Mouse (Mus musculus) forebrain, embryonic 11.5 days (tissue): ENCODE results near the gene Frat1. TPM values are rescaled to one million over a fixed set of nuclear protein-coding genes. Genes with fewer than 3 reads are reported as not detected.

Experiments
- ATAC-seq: fragments of 200-750 bp; cut with Nextera tagmentation; replicated peaks from 2 replicates; pipeline ENCODE4 v1.8.0; 2017; ENCODE audit warnings: moderate TSS enrichment; ENCODE audit not compliant: low FRiP score
- DNase-seq: peaks from one replicate; pipeline ENCODE4 v3.0.0-alpha.2; 2017; ENCODE audit warnings: low spot score
- H3K27ac ChIP-seq: fragments of 300-500 bp; sonication (generic); 2 replicates; pipeline ENCODE4 v1.5.1; 2014; ENCODE audit warnings: low read depth, low read length
- H3K27me3 ChIP-seq: fragments of 300-500 bp; sonication (generic); 2 replicates; pipeline ENCODE4 v1.6.1; 2014; ENCODE audit warnings: mild to moderate bottlenecking, low read length, mixed read lengths; ENCODE audit not compliant: control insufficient read depth, insufficient read depth
- H3K36me3 ChIP-seq: fragments of 300-500 bp; sonication (generic); 2 replicates; pipeline ENCODE4 v1.6.1; 2014; ENCODE audit warnings: mild to moderate bottlenecking, low read length, moderate library complexity, mixed read lengths; ENCODE audit not compliant: control insufficient read depth, insufficient read depth
- H3K4me1 ChIP-seq: fragments of 300-500 bp; sonication (generic); replicated peaks from 2 replicates; pipeline ENCODE4 v1.6.1; 2014; ENCODE audit warnings: low read length, mixed read lengths; ENCODE audit not compliant: control insufficient read depth, insufficient read depth
- H3K4me2 ChIP-seq: fragments of 300-500 bp; sonication (generic); 2 replicates; pipeline ENCODE4 v1.6.1; 2014; ENCODE audit warnings: low read depth, mild to moderate bottlenecking, low read length, moderate library complexity, mixed read lengths; ENCODE audit not compliant: severe bottlenecking
- H3K4me3 ChIP-seq: fragments of 300-500 bp; sonication (generic); 2 replicates; pipeline ENCODE4 v1.5.1; 2014; ENCODE audit warnings: low read depth, low read length
- H3K9ac ChIP-seq: fragments of 300-500 bp; sonication (generic); 2 replicates; pipeline ENCODE4 v1.6.1; 2014; ENCODE audit warnings: low read length
- H3K9me3 ChIP-seq: fragments of 300-500 bp; sonication (generic); 2 replicates; pipeline ENCODE4 v1.6.1; 2016; ENCODE audit warnings: low read length, mixed read lengths; ENCODE audit not compliant: control insufficient read depth
- WGBS: fragments of 180-500 bp; shearing (Covaris S2); extraction: QIAGEN DNeasy Blood & Tissue Kit; methylation state at CpG from one replicate; pipeline ENCODE4 v1.1.7; 2014; 5-methylcytosine and 5-hydroxymethylcytosine counted together
- polyA plus RNA-seq: library from polyadenylated mRNA; unstranded; fragments of >200 nt; fragmentation: Nextera tagmentation; extraction: Ambion mirVana; gene quantifications from 2 replicates; pipeline ENCODE4 v1.2.1, GENCODE M21; 2014

Frat1 gene
- polyA plus RNA-seq, 1 experiment from 2014 or later = 13.2 TPM

GRCm38 (mm10) chr19:41796789-41797327 lies 32.9 kb upstream of the Frat1 start:
- no peak overlapping the region for H3K4me2 ChIP-seq
- H3K36me3 ChIP-seq = no peaks in the 10 kb centered on the region
- H3K4me3 ChIP-seq = no peak overlapping the region
- H3K27ac ChIP-seq = no peak overlapping the region
- H3K27me3 ChIP-seq = no peaks in the 10 kb centered on the region
- no peak for DNase-seq
- WGBS = 80% methylated on average over 12 of the region's 12 CpGs
- no peaks in the 10 kb centered on the region for H3K9me3 ChIP-seq
- peaks cover 7% of the 10 kb centered on the region for H3K4me1 ChIP-seq
- H3K9ac ChIP-seq = no peak overlapping the region
- ATAC-seq = no peak

DNA sequence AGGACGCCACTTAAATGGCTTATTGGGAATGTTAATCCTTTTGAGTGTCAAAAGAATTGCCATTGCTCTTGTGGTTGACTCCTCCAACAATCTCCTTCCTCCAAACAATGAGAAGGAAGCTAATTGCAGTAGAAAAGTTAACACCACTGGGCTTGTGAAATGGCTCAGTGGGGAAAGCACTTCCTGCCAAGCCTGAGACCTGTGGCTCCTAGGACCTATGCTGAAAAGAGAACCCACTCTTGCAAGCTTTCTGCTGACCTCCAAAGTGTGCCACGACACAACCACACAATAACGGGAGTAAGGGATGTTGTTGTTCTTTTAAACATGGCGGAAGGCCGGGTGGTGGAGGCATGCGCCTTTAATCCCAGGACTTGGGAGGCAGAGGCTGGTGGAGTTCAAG lies 32.2 kb upstream of the Frat1 start:
- 83% methylated on average over 6 of the region's 6 CpGs for WGBS
- Histone ChIP-seq H3K9ac (no peak overlapping the region), H3K4me1 (peaks cover 7% of the 10 kb centered on the region), H3K9me3 (no peaks in the 10 kb centered on the region), H3K4me3 (no peak overlapping the region), H3K27ac (no peak overlapping the region), H3K27me3 (no peaks in the 10 kb centered on the region), H3K4me2 (no peak overlapping the region), H3K36me3 (no peaks in the 10 kb centered on the region)
- DNase-seq = no peak
- no peak for ATAC-seq

GRCm38 (mm10) chr19:41800451-41800850 lies 29.3 kb upstream of the Frat1 start:
- ATAC-seq (no peak), DNase-seq (no peak)
- 39% methylated on average over 6 of the region's 6 CpGs for WGBS
- Histone ChIP-seq H3K27me3 (no peaks in the 10 kb centered on the region), H3K9me3 (no peaks in the 10 kb centered on the region), H3K4me2 (peak overlapping the region; percentile 60), H3K9ac (peak overlapping the region; percentile 95; the same call in 1 of the 2 replicates), H3K4me3 (peak overlapping the region; percentile 95), H3K36me3 (no peaks in the 10 kb centered on the region), H3K4me1 (peaks cover 7% of the 10 kb centered on the region), H3K27ac (no peak overlapping the region)

- peak overlapping the region; percentile 71 for H3K27ac ChIP-seq
- 7% methylated on average over 26 of the region's 26 CpGs for WGBS
- ATAC-seq (no peak), DNase-seq (no peak)
- peak overlapping the region; percentile 60 for H3K4me2 ChIP-seq
- H3K9ac ChIP-seq = peak overlapping the region; percentile 95
- peak overlapping the region; percentile 95 for H3K4me3 ChIP-seq
- no peaks in the 10 kb centered on the region; the same call in 1 of the 2 replicates for H3K9me3 ChIP-seq
- no peaks in the 10 kb centered on the region for H3K27me3 ChIP-seq
- H3K4me1 ChIP-seq = peaks cover 7% of the 10 kb centered on the region
- H3K36me3 ChIP-seq = no peaks in the 10 kb centered on the region
Measured at GRCm38 (mm10) chr19:41800986-41801741, 28.6 kb upstream of the Frat1 start.

- Histone ChIP-seq H3K36me3 (no peaks in the 10 kb centered on the region), H3K9me3 (no peaks in the 10 kb centered on the region; the same call in 1 of the 2 replicates), H3K27me3 (no peaks in the 10 kb centered on the region), H3K9ac (peak within 1 kb of the TSS; percentile 95), H3K4me2 (peak within 1 kb of the TSS; percentile 60), H3K27ac (peak within 1 kb of the TSS; percentile 71), H3K4me1 (peaks cover 7% of the 10 kb centered on the region), H3K4me3 (peak within 1 kb of the TSS; percentile 95)
- peak; percentile 100 for ATAC-seq
- WGBS = under 1% methylated on average over 48 of the region's 48 CpGs
- DNase-seq = peak; percentile 92
Measured at GRCm38 (mm10) chr19:41801742-41802369, 27.9 kb upstream of the Frat1 start, which contains the start of gene Arhgap19. TSS of gene Arhgap19 (minus strand) at chr19:41802047.

DNA sequence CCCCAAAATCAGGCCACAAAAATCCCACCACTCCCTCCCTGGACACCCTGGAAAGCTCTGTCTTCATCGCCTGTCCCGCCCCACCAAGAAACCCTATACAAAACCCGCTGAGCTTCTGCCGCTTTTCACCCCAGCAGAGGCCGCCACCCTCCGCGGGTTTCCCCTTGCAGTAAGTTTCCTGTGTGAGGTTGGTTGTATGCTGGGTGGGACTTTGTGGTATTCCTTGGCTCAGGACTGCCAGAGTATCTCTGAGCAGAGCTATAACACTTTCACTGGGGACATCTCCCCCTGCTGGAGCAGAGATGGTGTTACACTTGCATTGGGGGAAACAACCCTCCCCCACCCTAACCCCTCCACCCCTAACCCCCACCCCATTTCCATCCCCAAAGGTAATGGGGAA lies 26.4 kb upstream of the Frat1 start:
- Histone ChIP-seq H3K4me2 (no peak overlapping the region), H3K36me3 (no peaks in the 10 kb centered on the region), H3K27me3 (no peaks in the 10 kb centered on the region), H3K4me3 (no peak overlapping the region), H3K9me3 (no peaks in the 10 kb centered on the region; the same call in 1 of the 2 replicates), H3K4me1 (peaks cover 7% of the 10 kb centered on the region), H3K9ac (no peak overlapping the region), H3K27ac (no peak overlapping the region)
- ATAC-seq (no peak), DNase-seq (peak; percentile 59)
- 48% methylated on average over 7 of the region's 7 CpGs for WGBS

DNA sequence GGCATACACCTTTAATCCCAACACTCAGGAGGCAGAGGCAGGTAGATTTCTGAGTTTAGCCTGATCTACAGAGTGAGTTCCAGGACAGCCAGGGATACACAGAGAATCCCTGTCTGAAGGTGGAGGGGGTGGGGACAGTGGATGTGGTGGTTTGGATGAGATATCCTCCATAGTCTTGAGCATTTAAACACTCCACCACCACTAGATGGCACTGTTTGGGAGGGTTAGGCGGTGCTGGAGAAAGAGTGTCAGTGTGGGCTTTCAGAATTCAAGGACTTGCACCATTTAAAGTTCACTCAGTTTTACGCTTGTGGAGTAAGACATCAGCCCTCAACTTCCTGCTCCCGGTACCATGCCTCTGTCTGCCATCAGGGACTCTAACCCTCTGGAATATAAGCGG lies 23.9 kb upstream of the Frat1 start:
- ATAC-seq (no peak), DNase-seq (no peak)
- Histone ChIP-seq H3K36me3 (no peaks in the 10 kb centered on the region), H3K4me1 (no peaks in the 10 kb centered on the region), H3K27me3 (no peaks in the 10 kb centered on the region), H3K4me3 (no peak overlapping the region), H3K27ac (no peak overlapping the region), H3K9ac (no peak overlapping the region), H3K9me3 (no peaks in the 10 kb centered on the region; the same call in 1 of the 2 replicates), H3K4me2 (no peak overlapping the region)
- 88% methylated on average over 4 of the region's 4 CpGs for WGBS

DNA sequence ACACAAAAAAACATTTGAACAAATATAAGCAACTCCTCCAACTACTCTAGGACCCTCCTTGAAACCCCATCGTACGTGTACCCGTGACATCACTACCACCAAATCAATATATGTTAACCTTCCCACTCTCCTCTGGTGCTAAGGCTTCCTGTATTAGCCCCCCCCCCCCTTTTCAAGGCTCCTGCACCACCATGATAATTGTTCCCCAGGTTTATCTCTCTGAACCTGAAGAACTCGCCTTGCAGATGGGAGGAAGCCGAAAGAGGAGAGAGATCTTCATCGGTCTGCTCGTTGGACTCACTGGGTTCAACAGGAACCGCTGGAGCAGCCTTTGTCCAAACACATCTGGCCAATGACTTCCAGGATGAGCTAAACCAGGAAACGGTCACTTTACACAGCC lies 22.3 kb upstream of the Frat1 start:
- ATAC-seq (no peak), DNase-seq (no peak)
- Histone ChIP-seq H3K4me1 (no peaks in the 10 kb centered on the region), H3K27ac (no peak overlapping the region), H3K4me3 (no peak overlapping the region), H3K36me3 (no peaks in the 10 kb centered on the region), H3K27me3 (no peaks in the 10 kb centered on the region), H3K9ac (no peak overlapping the region), H3K9me3 (no peaks in the 10 kb centered on the region; the same call in 1 of the 2 replicates), H3K4me2 (no peak overlapping the region)
- 86% methylated on average over 9 of the region's 9 CpGs for WGBS
